Mouse (Mus musculus) A20 (cell line): ENCODE data around the gene Hspa8.
A peak's percentile ranks its signal among the peaks of the same experiment; 100 is the strongest.

Experiments
- DNase-seq: peaks from one replicate; pipeline ENCODE4 v3.0.0-alpha.2; 2011; ENCODE audit warnings: low read depth, low spot score

Hspa8 gene

GRCm38 (mm10) chr9:40808061-40808906, 7.5 kb downstream of the Hspa8 start:
- no peak for DNase-seq

GRCm38 (mm10) chr9:40808907-40809280, 8.1 kb downstream of the Hspa8 start:
- no peak for DNase-seq

- peak; percentile 78 for DNase-seq
Observed at GRCm38 (mm10) chr9:40811860-40812259, 11.1 kb downstream of the Hspa8 start.

- no peak for DNase-seq
Observed at GRCm38 (mm10) chr9:40814060-40814459, 13.3 kb downstream of the Hspa8 start.

- no peak for DNase-seq
Observed at GRCm38 (mm10) chr9:40817325-40818028, 16.7 kb downstream of the Hspa8 start.

GRCm38 (mm10) chr9:40825601-40826000, 24.8 kb downstream of the Hspa8 start:
- no peak for DNase-seq

- DNase-seq: no peak
Observed at GRCm38 (mm10) chr9:40827366-40827765, 26.6 kb downstream of the Hspa8 start.

- DNase-seq: peak; percentile 83
Observed at GRCm38 (mm10) chr9:40834569-40834968, 33.8 kb downstream of the Hspa8 start.

GRCm38 (mm10) chr9:40836681-40837080, 35.9 kb downstream of the Hspa8 start:
- DNase-seq: peak; percentile 63

GRCm38 (mm10) chr9:40839662-40840061, 38.9 kb downstream of the Hspa8 start:
- DNase-seq: no peak

- DNase-seq: no peak
Observed at GRCm38 (mm10) chr9:40851515-40851914, 50.7 kb downstream of the Hspa8 start.

GRCm38 (mm10) chr9:40858461-40859160, 57.8 kb downstream of the Hspa8 start:
- DNase-seq: peak; percentile 77

- DNase-seq: no peak
Observed at GRCm38 (mm10) chr9:40859196-40859595, 58.4 kb downstream of the Hspa8 start.
